Mouse (Mus musculus) small intestine, adult 2 months (tissue): Measurements from ENCODE around the gene Atf5. TPM values are rescaled to one million over a fixed set of nuclear protein-coding genes. Genes with fewer than 3 reads are reported as not detected.

Experiments used
- H3K27ac ChIP-seq: fragments of 200-500 bp; 2 replicates; pipeline ENCODE4 v1.5.1; 2012; ENCODE audit warnings: low read depth, low read length, control low read depth, inconsistent platforms; ENCODE audit not compliant: insufficient read depth
- H3K27me3 ChIP-seq: fragments of 200-500 bp; 2 replicates; pipeline ENCODE4 v1.6.1; 2012; ENCODE audit warnings: mild to moderate bottlenecking, moderate library complexity, low read length, inconsistent platforms; ENCODE audit not compliant: control insufficient read depth, insufficient read depth
- H3K36me3 ChIP-seq: fragments of 200-500 bp; 2 replicates; pipeline ENCODE4 v1.6.1; 2012; ENCODE audit warnings: mild to moderate bottlenecking, low read length, control low read depth, inconsistent platforms; ENCODE audit not compliant: control insufficient read depth, insufficient read depth
- H3K4me1 ChIP-seq: fragments of 200-500 bp; 2 replicates; pipeline ENCODE4 v1.6.1; 2012; ENCODE audit warnings: low read length, inconsistent platforms, mixed read lengths; ENCODE audit not compliant: control insufficient read depth, insufficient read depth, insufficient read length
- H3K4me3 ChIP-seq: fragments of 200-500 bp; 2 replicates; pipeline ENCODE4 v1.5.1; 2012; ENCODE audit warnings: low read depth, mild to moderate bottlenecking, control low read depth, inconsistent platforms, low read length, moderate library complexity
- CTCF ChIP-seq: fragments of 200-500 bp; IDR thresholded peaks from 2 replicates; pipeline ENCODE4 v1.5.1; 2012; ENCODE audit warnings: low read depth, mild to moderate bottlenecking, control low read depth, inconsistent platforms, low read length, moderate library complexity, mixed read lengths; ENCODE audit not compliant: insufficient replicate concordance, insufficient read length; ENCODE audit errors: extremely low read depth
- POLR2A ChIP-seq: fragments of 200-500 bp; IDR thresholded peaks from 2 replicates; pipeline ENCODE4 v1.6.1; 2012; ENCODE audit warnings: low read depth, mild to moderate bottlenecking, control low read depth, inconsistent platforms, low read length, moderate library complexity
- WGBS: fragments of 180-500 bp; shearing (Covaris S2); methylation state at CpG from one replicate; pipeline ENCODE4 v1.1.7; 2018; 5-methylcytosine and 5-hydroxymethylcytosine counted together
- polyA plus RNA-seq: library from polyadenylated mRNA; depleted of rRNA; stranded (reverse); fragments of >200 nt; gene quantifications from 2 replicates; pipeline ENCODE4 v1.2.3, GENCODE M21; 2012

The Atf5 gene
- polyA plus RNA-seq, 1 experiment, result 102 TPM

DNA sequence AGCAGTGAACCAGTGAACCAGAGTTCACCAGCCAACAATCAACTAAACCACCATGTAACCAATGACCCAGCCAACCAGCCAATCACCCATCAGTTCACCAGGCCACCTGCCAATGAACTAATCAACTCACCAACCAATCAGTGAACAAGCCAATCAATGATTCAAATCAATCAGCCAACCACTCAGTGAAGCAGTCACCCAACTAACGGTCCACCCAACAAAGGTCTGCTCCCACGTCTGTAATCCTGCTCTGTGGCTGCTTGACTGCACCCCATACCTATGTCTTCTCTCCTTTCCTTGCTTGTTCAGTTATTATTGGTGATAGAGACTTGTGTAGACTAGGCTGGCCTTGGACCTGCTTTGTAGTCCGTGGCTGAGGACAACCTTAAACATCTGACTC lies 2.5 kb downstream of the Atf5 start:
- no peaks in the 10 kb centered on the region for H3K36me3 ChIP-seq
- H3K4me1 ChIP-seq, result peaks cover 7% of the 10 kb centered on the region
- no peak for TF ChIP-seq POLR2A
- no peak for TF ChIP-seq CTCF
- no peaks in the 10 kb centered on the region for H3K27me3 ChIP-seq
- 89% methylated on average over 3 of the region's 3 CpGs for WGBS
- no peak overlapping the region for H3K27ac ChIP-seq
- no peak overlapping the region for H3K4me3 ChIP-seq

DNA sequence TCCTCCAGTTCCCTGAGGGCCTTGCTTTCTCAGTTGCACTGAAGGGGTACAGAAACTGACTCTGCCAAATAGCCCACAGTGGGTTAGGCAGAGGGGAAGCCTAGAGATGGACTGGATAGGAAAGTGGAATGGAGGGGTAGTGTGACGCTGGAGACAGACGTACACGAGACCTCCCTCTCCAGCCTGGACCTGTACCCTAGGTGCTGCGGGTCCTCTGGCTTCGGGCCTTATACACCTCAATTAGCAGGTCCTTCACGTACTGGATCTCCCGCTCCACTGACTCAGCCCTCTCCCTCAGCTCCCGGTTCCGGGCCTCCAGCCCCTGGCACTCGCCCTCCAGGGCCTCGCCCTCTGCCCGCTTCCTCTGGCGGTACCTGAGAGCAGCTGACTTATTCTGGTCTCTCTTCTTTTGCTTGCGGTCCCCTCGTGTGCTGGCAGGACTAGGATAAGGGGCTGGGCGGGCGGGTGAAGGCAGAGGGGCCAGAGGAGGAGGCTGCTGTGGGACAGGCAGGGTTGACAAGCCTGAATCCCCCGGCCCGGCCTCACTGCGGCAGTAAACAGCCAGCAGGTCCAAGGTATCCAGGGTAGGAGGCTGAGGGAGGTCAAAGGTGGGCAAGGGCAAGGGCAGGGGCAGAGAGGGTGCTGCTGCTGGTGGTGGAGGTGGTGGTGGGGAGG lies 3.7 kb downstream of the Atf5 start:
- 92% methylated on average over 20 of the region's 20 CpGs for WGBS
- TF ChIP-seq POLR2A (no peak), CTCF (no peak)
- H3K27ac ChIP-seq, result no peak overlapping the region
- H3K27me3 ChIP-seq, result no peaks in the 10 kb centered on the region
- peaks cover 7% of the 10 kb centered on the region for H3K4me1 ChIP-seq
- H3K4me3 ChIP-seq, result no peak overlapping the region
- H3K36me3 ChIP-seq, result no peaks in the 10 kb centered on the region

GRCm38 (mm10) chr7:44810819-44811557 lies 5.5 kb downstream of the Atf5 start:
- Histone ChIP-seq H3K27me3 (no peaks in the 10 kb centered on the region), H3K36me3 (no peaks in the 10 kb centered on the region), H3K27ac (no peak overlapping the region), H3K4me3 (no peak overlapping the region), H3K4me1 (peaks cover 2% of the 10 kb centered on the region)
- 80% methylated on average over 7 of the region's 7 CpGs for WGBS
- no peak for TF ChIP-seq CTCF

DNA sequence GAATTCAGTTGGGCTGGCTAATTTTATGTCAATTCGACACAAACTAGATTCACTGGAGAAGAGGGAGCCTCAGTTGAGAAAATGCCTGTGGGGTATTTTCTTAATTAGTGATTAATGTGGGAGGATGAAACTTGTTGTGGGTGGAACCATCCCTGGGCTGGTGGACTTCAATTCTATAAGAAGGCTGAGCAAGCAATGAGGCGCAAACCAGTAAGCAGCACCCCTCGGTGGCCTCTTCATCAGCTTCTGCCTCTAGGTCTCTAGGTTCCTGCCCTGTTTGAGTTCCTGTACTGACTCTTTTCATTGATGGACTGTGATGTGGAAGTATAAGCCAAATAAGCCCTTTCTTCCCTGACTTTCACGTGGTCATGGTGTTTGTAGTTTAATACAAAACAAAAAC lies 6.1 kb downstream of the Atf5 start:
- H3K4me1 ChIP-seq, result peaks cover 2% of the 10 kb centered on the region
- 84% methylated on average over 4 of the region's 4 CpGs for WGBS
- H3K27ac ChIP-seq, result no peak overlapping the region
- no peaks in the 10 kb centered on the region for H3K27me3 ChIP-seq
- no peak overlapping the region for H3K4me3 ChIP-seq
- H3K36me3 ChIP-seq, result no peaks in the 10 kb centered on the region
- no peak for TF ChIP-seq POLR2A
- TF ChIP-seq CTCF, result no peak

GRCm38 (mm10) chr7:44809466-44809865 lies 7.0 kb downstream of the Atf5 start:
- TF ChIP-seq POLR2A (no peak), CTCF (no peak)

GRCm38 (mm10) chr7:44808927-44809326 lies 7.5 kb downstream of the Atf5 start:
- H3K4me3 ChIP-seq, result no peak overlapping the region
- 75% methylated on average over 2 of the region's 2 CpGs for WGBS
- no peaks in the 10 kb centered on the region for H3K27me3 ChIP-seq
- H3K27ac ChIP-seq, result no peak overlapping the region
- H3K4me1 ChIP-seq, result no peaks in the 10 kb centered on the region
- TF ChIP-seq CTCF (no peak), POLR2A (no peak)
- H3K36me3 ChIP-seq, result no peaks in the 10 kb centered on the region

More at GRCm38 (mm10) chr7:44809466-44809865, 7.0 kb downstream of the Atf5 start:
- Histone ChIP-seq H3K4me1 (no peaks in the 10 kb centered on the region), H3K27me3 (no peaks in the 10 kb centered on the region), H3K27ac (no peak overlapping the region), H3K4me3 (no peak overlapping the region), H3K36me3 (no peaks in the 10 kb centered on the region)
- 90% methylated on average over 3 of the region's 3 CpGs for WGBS

DNA sequence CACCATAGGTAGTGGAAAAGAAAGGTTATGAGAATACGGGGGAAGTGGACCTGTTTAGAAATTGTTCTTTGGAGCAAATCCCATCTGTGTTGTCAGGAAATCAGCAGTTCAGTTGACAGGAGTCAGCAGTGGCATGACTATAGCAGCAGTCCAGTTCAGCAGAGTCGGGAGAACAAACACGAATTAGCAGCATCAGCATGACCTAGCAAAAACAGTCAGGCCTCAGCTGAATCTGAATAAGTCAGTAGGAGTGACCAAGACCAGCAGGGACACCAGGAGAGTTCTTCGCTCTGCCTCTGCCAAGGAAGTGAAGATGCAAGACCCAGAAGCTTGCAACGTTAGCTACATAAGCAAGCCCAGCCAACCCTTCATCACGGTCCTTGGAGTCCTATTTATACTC lies 23.7 kb downstream of the Atf5 start:
- TF ChIP-seq POLR2A (no peak), CTCF (no peak)
- no peaks in the 10 kb centered on the region for H3K27me3 ChIP-seq
- H3K4me3 ChIP-seq, result no peak overlapping the region
- no peaks in the 10 kb centered on the region for H3K36me3 ChIP-seq
- no peak overlapping the region for H3K27ac ChIP-seq
- no peaks in the 10 kb centered on the region for H3K4me1 ChIP-seq
- WGBS, result 83% methylated on average over 6 of the region's 6 CpGs
